Mouse (Mus musculus) heart, adult 11 months (tissue): Measurements from ENCODE around the gene Ptprj.

Source experiments
- DNase-seq: peaks from one replicate; pipeline ENCODE4 v3.0.0; 2022

The Ptprj gene

GRCm38 (mm10) chr2:90559015-90559687 is 21.3 kb downstream of the Ptprj start:
- DNase-seq: no peak

DNA sequence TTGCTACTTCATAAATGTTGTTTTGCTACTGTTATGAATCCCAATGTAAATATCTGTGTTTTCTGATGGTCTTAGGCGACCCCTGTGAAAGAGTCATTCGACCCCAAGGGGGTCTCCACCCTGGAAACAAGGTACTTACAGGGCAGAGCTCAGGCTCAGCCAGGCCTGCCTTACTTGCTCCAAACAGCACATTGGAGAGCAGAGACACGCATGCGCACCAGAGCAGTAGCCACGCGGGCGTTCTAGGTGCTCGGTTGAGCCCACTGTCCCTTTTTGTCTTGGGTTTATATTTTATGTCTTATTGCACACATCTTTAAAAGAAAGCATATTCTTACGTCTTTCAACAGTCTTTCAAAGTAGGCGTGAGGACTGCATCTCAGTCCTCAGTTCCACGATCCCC is 22.1 kb downstream of the Ptprj start:
- no peak for DNase-seq

DNA sequence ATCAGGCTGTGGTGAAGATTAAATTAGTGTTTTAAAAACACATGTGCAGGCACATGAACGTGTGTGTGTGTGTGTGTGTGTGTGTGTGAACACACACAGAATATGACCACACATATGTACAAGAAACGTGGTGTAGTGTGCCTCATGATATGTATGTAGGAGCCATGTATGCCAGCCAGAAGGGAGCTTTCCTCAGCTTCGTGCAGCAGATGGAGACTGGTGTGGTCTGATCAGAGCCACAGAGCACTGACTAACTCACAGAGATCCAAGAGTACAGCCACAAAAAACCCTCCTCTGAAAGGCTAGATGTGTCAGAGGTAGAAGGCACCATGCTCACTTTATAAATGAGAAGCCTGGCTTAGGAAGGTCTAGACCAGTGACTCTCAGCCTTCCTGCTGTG is 22.5 kb downstream of the Ptprj start:
- DNase-seq: no peak

GRCm38 (mm10) chr2:90555744-90556143 is 24.7 kb downstream of the Ptprj start:
- DNase-seq: no peak

GRCm38 (mm10) chr2:90554806-90555205 is 25.6 kb downstream of the Ptprj start:
- DNase-seq: no peak

GRCm38 (mm10) chr2:90553861-90554260 is 26.6 kb downstream of the Ptprj start:
- peak; percentile 96 for DNase-seq

GRCm38 (mm10) chr2:90550656-90551055 is 29.8 kb downstream of the Ptprj start:
- no peak for DNase-seq

DNA sequence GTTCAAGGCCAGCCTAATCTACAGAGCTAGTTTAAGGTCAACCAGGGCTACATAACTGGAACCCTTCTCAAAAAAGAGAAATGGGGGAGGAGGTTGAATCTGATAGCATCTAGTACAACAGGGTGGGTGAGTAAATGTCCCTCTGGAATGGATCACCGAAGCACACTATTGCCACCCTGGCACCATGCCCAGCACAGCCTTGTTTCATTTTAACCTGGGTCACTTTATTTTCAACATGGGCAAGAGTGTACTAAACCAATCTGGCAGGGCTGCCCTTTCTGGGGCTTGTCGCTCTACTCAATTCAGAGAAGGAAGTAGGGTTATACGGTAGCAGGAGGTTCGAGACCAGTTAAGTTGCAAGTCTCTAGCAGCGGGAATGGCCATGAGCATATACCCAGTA is 31.9 kb downstream of the Ptprj start:
- DNase-seq: no peak

- peak; percentile 85 for DNase-seq
Measured at GRCm38 (mm10) chr2:90547144-90547609, 33.3 kb downstream of the Ptprj start.

- DNase-seq: no peak
Measured at GRCm38 (mm10) chr2:90545261-90545660, 35.2 kb downstream of the Ptprj start.

GRCm38 (mm10) chr2:90543989-90544388 is 36.5 kb downstream of the Ptprj start:
- no peak for DNase-seq

DNA sequence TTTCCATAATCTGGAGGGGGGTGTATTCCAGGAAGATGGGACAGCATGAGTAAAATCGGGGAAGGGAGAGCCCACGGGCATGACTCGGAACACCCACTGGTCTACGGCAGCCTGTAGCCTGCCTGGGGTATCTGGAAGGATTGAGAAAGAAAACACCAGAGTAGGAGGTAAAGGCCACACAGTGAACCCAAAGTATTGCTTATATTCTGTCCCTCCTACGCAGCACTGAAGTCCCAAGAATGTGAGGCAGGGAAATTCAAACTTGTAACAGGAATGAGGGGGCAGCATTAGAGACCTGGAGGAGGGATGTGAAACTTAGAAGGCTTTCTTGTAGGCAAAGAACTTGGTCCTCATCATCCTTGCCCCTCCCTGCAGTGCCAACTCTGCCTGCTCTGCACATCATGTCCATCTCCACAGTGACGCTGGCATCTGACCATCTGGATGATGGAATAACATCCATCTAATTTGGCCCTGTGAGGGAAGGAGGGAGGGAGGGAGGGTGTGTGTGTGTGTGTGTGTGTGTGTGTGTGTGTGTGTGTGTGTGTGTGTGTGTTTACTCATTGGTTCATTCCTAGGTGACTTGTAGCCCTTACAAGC is 37.2 kb downstream of the Ptprj start:
- DNase-seq: no peak

DNA sequence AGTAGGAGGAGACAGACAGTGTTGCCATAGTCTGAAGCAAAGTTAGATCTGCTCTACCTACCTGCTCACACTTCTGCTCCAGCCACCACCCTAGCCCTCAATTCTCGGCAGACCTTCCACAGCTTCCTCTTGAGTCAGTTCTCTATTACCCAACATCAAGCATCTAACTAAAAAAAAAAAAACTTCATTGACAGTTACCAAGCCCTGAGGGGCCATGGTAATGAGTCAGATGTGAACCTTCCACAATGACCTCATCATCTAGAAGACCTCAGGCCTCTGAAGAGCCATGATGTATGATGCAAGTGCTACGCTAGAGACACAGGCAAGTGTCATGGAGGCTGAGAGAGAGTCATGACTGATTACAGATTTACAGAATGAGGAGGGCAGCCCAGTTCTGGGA is 37.8 kb downstream of the Ptprj start:
- DNase-seq: peak; percentile 90

GRCm38 (mm10) chr2:90539206-90539605 is 41.2 kb downstream of the Ptprj start:
- DNase-seq: no peak

- DNase-seq: no peak
Measured at GRCm38 (mm10) chr2:90537244-90537643, 43.2 kb downstream of the Ptprj start.

GRCm38 (mm10) chr2:90536555-90536954 is 43.9 kb downstream of the Ptprj start:
- DNase-seq: no peak

- no peak for DNase-seq
Measured at GRCm38 (mm10) chr2:90534751-90535150, 45.7 kb downstream of the Ptprj start.

DNA sequence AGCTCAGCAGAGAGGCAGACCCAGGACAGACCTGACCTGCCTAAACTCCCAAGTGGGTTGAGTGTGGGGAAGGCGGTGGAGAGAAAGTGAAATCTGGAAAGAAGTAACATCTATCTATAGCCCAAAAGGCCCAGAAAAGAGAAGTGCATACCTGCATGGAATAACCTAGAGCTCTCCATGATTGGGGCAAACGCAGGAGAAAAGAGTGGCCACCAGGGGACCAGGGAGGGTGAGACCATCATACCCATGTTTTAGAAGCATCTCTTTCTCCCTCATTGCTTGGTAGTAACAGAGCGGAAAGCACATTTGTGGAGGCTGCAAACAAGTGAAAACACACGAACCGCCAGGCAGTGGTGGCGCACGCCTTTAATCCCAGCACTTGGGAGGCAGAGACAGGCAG is 46.5 kb downstream of the Ptprj start:
- DNase-seq: no peak

DNA sequence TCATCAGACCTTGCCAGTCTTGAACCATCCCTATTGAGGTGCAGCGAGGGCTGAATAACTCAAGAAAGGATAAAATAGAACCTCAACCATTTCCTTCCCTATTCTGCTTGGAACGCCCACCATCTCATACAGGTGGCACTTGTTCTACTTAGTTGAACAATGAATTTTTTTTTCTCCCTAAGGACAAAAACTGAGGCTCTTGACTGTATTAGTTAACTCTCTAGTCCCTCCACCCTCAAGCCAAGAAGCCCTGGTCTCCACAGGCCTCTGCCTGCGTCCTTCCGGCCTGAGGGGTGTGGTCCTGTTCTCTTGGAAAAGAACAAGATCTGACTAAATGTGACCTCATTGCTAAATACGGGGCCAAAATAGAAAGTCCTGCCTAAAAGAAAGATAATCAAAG is 48.4 kb downstream of the Ptprj start:
- DNase-seq: peak; percentile 98

DNA sequence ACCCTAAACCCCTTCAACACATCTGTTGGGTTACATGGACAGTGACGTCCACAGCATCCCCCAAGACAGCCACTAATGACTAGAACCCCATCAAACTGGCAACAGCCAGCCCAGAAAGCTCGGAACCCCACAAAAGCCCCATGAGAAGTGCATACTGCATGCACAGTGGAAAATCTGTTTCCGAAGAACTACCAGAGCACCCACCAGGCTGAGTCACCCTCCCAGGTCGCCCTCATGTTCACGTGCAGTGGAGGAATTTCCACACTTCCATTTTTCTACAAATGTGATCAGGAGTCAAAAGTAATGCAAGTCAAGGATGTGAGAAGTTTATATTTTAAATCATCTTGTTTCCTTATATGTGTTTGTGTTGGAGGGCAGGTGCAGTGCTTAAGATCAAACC is 52.3 kb downstream of the Ptprj start:
- DNase-seq: no peak

DNA sequence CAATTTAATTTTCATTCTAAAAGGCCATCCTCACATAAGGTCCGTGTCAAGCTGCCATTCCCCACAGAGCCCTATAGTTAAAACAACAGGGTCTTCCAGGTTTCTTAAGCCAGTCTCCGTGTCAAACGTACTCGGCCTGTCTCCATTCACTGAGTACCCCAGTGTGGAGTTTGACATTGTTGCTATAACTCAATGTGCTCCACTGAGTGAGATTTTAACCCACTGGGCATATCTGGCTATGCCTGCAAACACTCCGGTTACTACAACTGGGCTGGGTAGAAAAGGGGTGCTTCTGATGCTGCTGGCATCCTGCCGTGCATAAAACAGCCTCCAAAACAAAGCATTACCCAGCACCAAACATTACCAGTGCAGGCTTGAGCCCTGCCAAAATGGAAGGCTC is 53.5 kb downstream of the Ptprj start:
- DNase-seq: no peak

- no peak for DNase-seq
Measured at GRCm38 (mm10) chr2:90526564-90526963, 53.9 kb downstream of the Ptprj start.

DNA sequence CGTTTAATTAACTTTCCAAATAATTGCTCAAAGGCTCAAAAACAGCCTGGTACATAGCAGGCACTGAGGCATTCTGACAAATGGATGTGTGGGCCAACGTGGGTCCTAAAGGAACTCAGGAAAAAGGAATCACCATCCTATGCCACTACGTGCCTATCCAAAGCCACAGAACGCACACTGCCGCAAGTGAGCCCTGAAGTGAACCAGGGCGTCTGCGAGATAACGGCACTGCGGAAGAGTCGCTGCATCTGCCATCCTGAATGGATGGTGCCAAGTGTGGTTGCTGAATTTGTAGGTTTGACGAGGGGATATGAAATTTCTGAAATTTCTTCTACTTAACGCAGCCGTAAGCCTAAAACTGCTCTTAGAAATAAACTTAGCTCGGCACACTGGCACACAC is 54.6 kb downstream of the Ptprj start:
- DNase-seq: no peak

- no peak for DNase-seq
Measured at GRCm38 (mm10) chr2:90522455-90522854, 58.0 kb downstream of the Ptprj start.

DNA sequence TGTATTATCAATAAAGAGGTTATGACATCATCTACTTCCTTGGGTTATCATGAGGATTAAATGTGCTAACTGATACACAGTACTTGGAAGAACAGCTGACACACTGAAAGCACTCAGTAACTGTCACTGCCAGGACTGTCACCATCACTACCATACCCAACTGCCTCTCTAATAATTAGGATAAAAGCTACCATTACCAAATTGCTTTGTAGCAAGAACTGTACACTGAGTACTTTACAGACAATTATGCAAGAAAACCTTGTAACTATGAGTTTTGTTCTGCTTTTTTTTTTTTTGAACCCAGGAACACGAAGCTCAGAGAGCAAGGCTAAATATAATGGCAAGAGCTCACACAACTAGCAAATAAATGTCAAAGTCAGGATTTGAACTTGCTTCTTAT is 58.5 kb downstream of the Ptprj start:
- no peak for DNase-seq
